Mouse (Mus musculus): ENCODE measurements around the gene Hgd.

- TF ChIP-seq CHD2 (IDR thresholded peaks at IDR 0.05; ENCODE audit: low read depth, low read length): no peak
- no peak for TF ChIP-seq HCFC1 (IDR thresholded peaks at IDR 0.05; ENCODE audit: borderline replicate concordance, insufficient read depth, low read length)
- no peak for TF ChIP-seq ZNF384 (IDR thresholded peaks at IDR 0.05; ENCODE audit: low read depth, low read length)
- no peak for TF ChIP-seq ZC3H11A (IDR thresholded peaks at IDR 0.05; ENCODE audit: borderline replicate concordance, low read depth, low read length)
- TF ChIP-seq MAFK (IDR thresholded peaks at IDR 0.05; ENCODE audit: insufficient read depth, low read depth, low read length): no peak
These were observed 32.1 kb downstream of the Hgd start for GRCm38 (mm10) chr16:37612013-37612412.

All from ES-E14 (cell line).